Mouse (Mus musculus) intestine, embryonic 15.5 days (tissue): Measurements from ENCODE around the gene Cyp4f14. TPM values are rescaled to one million over a fixed set of nuclear protein-coding genes. Genes with fewer than 3 reads are reported as not detected.

ENCODE experiments used
- ATAC-seq: fragments of 200-750 bp; cut with Nextera tagmentation; 2 replicates; pipeline ENCODE4 v1.8.0; 2017; ENCODE audit warnings: moderate TSS enrichment, moderate library complexity
- H3K27ac ChIP-seq: fragments of 300-500 bp; sonication (generic); 2 replicates; pipeline ENCODE4 v1.5.1; 2015; ENCODE audit warnings: mild to moderate bottlenecking, inconsistent platforms
- H3K27me3 ChIP-seq: fragments of 300-500 bp; sonication (generic); replicated peaks from 2 replicates; pipeline ENCODE4 v1.6.1; 2015; ENCODE audit warnings: inconsistent platforms
- H3K36me3 ChIP-seq: fragments of 300-500 bp; sonication (generic); 2 replicates; pipeline ENCODE4 v1.6.1; 2015; ENCODE audit warnings: inconsistent platforms
- H3K4me1 ChIP-seq: fragments of 300-500 bp; sonication (generic); replicated peaks from 2 replicates; pipeline ENCODE4 v1.6.1; 2015; ENCODE audit warnings: inconsistent platforms
- H3K4me2 ChIP-seq: fragments of 300-500 bp; sonication (generic); replicated peaks from 2 replicates; pipeline ENCODE4 v1.6.1; 2015; ENCODE audit warnings: mild to moderate bottlenecking, inconsistent platforms
- H3K4me3 ChIP-seq: fragments of 300-500 bp; sonication (generic); replicated peaks from 2 replicates; pipeline ENCODE4 v1.5.1; 2015; ENCODE audit warnings: inconsistent platforms
- H3K9ac ChIP-seq: fragments of 300-500 bp; sonication (generic); 2 replicates; pipeline ENCODE4 v1.6.1; 2015; ENCODE audit warnings: inconsistent platforms
- H3K9me3 ChIP-seq: fragments of 300-500 bp; sonication (generic); 2 replicates; pipeline ENCODE4 v1.6.1; 2016; ENCODE audit warnings: inconsistent platforms
- whole genome bisulfite sequencing: fragments of 180-500 bp; shearing (Covaris S2); methylation state at CpG from one replicate; pipeline ENCODE4 v1.1.7; 2015; 5-methylcytosine and 5-hydroxymethylcytosine counted together
- polyA plus RNA-seq: library from polyadenylated mRNA; unstranded; fragments of >200 nt; fragmentation: Nextera tagmentation; extraction: Ambion mirVana; gene quantifications from 2 replicates; pipeline ENCODE4 v1.2.1, GENCODE M21; 2015

The Cyp4f14 gene
- 2.7 and 2.9 TPM in 2 replicates for polyA plus RNA-seq

- no peaks in the 10 kb centered on the region for H3K9me3 ChIP-seq
- H3K4me3 ChIP-seq: no peak within 1 kb of the TSS
- no peaks in the 10 kb centered on the region for H3K27me3 ChIP-seq
- ATAC-seq: no peak
- peaks cover 4% of the 10 kb centered on the region; the same call in 1 of the 2 replicates for H3K4me1 ChIP-seq
- peak within 1 kb of the TSS; percentile 42 for H3K27ac ChIP-seq
- H3K36me3 ChIP-seq: no peaks in the 10 kb centered on the region
- 65% methylated on average over 2 of the region's 2 CpGs for WGBS
- no peak within 1 kb of the TSS for H3K9ac ChIP-seq
- 0 out of 2 replicates have a peak within 1 kb of the TSS, but pooled peaks have one; percentile 5 for H3K4me2 ChIP-seq
Observed at GRCm38 (mm10) chr17:32917131-32917530, at the start of gene Cyp4f14. TSS of gene Cyp4f14 (minus strand) at chr17:32917342.

GRCm38 (mm10) chr17:32965623-32966290, 48.6 kb upstream of the Cyp4f14 start, which contains the start of gene Zfp472:
TSS of gene Zfp472 (plus strand) at chr17:32965814.
- H3K9me3 ChIP-seq: no peaks in the 10 kb centered on the region
- peak within 1 kb of the TSS; percentile 94 for H3K27ac ChIP-seq
- peaks cover 10% of the 10 kb centered on the region for H3K4me1 ChIP-seq
- no peaks in the 10 kb centered on the region for H3K36me3 ChIP-seq
- ATAC-seq: peak; percentile 99
- H3K4me2 ChIP-seq: peak within 1 kb of the TSS; percentile 77
- H3K9ac ChIP-seq: peak within 1 kb of the TSS; percentile 74
- WGBS: under 1% methylated on average over 33 of the region's 33 CpGs
- peak within 1 kb of the TSS; percentile 78 for H3K4me3 ChIP-seq
- no peaks in the 10 kb centered on the region for H3K27me3 ChIP-seq

- Histone ChIP-seq H3K4me3 (peak overlapping the region; percentile 78), H3K4me1 (peaks cover 10% of the 10 kb centered on the region), H3K27me3 (no peaks in the 10 kb centered on the region), H3K4me2 (peak overlapping the region; percentile 77), H3K9me3 (no peaks in the 10 kb centered on the region), H3K9ac (peak overlapping the region; percentile 51), H3K36me3 (no peaks in the 10 kb centered on the region), H3K27ac (peak overlapping the region; percentile 94)
- peak; percentile 63 for ATAC-seq
- WGBS: under 1% methylated on average over 14 of the region's 14 CpGs
Observed at GRCm38 (mm10) chr17:32965253-32965622, 48.1 kb upstream of the Cyp4f14 start.

GRCm38 (mm10) chr17:32951441-32951840, 34.3 kb upstream of the Cyp4f14 start:
- no peaks in the 10 kb centered on the region for H3K9me3 ChIP-seq
- ATAC-seq: peak; percentile 19; the same call in 1 of the 2 replicates
- H3K4me2 ChIP-seq: peak overlapping the region; percentile 12; the same call in 1 of the 2 replicates
- no peak overlapping the region for H3K4me3 ChIP-seq
- H3K4me1 ChIP-seq: peaks cover 12% of the 10 kb centered on the region
- no peak overlapping the region for H3K27ac ChIP-seq
- WGBS: 25% methylated on average over 16 of the region's 16 CpGs
- no peaks in the 10 kb centered on the region for H3K36me3 ChIP-seq
- no peak overlapping the region for H3K9ac ChIP-seq
- no peaks in the 10 kb centered on the region for H3K27me3 ChIP-seq

- H3K9ac ChIP-seq: no peak overlapping the region
- H3K27ac ChIP-seq: no peak overlapping the region
- no peak overlapping the region for H3K4me3 ChIP-seq
- no peak for ATAC-seq
- peaks cover 16% of the 10 kb centered on the region for H3K4me1 ChIP-seq
- no peaks in the 10 kb centered on the region for H3K36me3 ChIP-seq
- no peaks in the 10 kb centered on the region for H3K9me3 ChIP-seq
- 79% methylated on average over 11 of the region's 11 CpGs for WGBS
- H3K27me3 ChIP-seq: no peaks in the 10 kb centered on the region
- no peak overlapping the region for H3K4me2 ChIP-seq
Observed at GRCm38 (mm10) chr17:32951006-32951405, 33.9 kb upstream of the Cyp4f14 start.

GRCm38 (mm10) chr17:32950136-32950535, 33.0 kb upstream of the Cyp4f14 start:
- Histone ChIP-seq H3K27me3 (no peaks in the 10 kb centered on the region), H3K4me3 (no peak overlapping the region), H3K9me3 (no peaks in the 10 kb centered on the region), H3K9ac (no peak overlapping the region), H3K4me2 (no peak overlapping the region), H3K4me1 (peaks cover 16% of the 10 kb centered on the region), H3K36me3 (no peaks in the 10 kb centered on the region), H3K27ac (no peak overlapping the region)
- ATAC-seq: no peak
- WGBS: 85% methylated on average over 3 of the region's 3 CpGs

GRCm38 (mm10) chr17:32947215-32947914, 30.2 kb upstream of the Cyp4f14 start, which contains the start of gene Cyp4f13:
TSS of gene Cyp4f13 (minus strand) at chr17:32947402.
- peak; percentile 99 for ATAC-seq
- Histone ChIP-seq H3K9me3 (no peaks in the 10 kb centered on the region), H3K4me1 (peaks cover 16% of the 10 kb centered on the region)

GRCm38 (mm10) chr17:32946716-32947115, 29.6 kb upstream of the Cyp4f14 start:
- Histone ChIP-seq H3K27ac (peak overlapping the region; percentile 86), H3K27me3 (no peaks in the 10 kb centered on the region), H3K9me3 (no peaks in the 10 kb centered on the region), H3K9ac (peak overlapping the region; percentile 65), H3K4me3 (peak overlapping the region; percentile 61), H3K36me3 (no peaks in the 10 kb centered on the region), H3K4me1 (peaks cover 16% of the 10 kb centered on the region), H3K4me2 (peak overlapping the region; percentile 90)
- ATAC-seq: no peak
- 48% methylated on average over 9 of the region's 9 CpGs for WGBS

More at GRCm38 (mm10) chr17:32947215-32947914, 30.2 kb upstream of the Cyp4f14 start, which contains the start of gene Cyp4f13:
- WGBS: 8% methylated on average over 12 of the region's 12 CpGs
- peak within 1 kb of the TSS; percentile 90 for H3K4me2 ChIP-seq
- peak within 1 kb of the TSS; percentile 86 for H3K27ac ChIP-seq
- peak within 1 kb of the TSS; percentile 65 for H3K9ac ChIP-seq
- peak within 1 kb of the TSS; percentile 61 for H3K4me3 ChIP-seq
- H3K36me3 ChIP-seq: no peaks in the 10 kb centered on the region
- no peaks in the 10 kb centered on the region for H3K27me3 ChIP-seq

- H3K4me3 ChIP-seq: no peak overlapping the region
- no peak overlapping the region for H3K4me2 ChIP-seq
- no peak for ATAC-seq
- WGBS: 71% methylated on average over 3 of the region's 3 CpGs
- H3K27ac ChIP-seq: no peak overlapping the region
- no peak overlapping the region for H3K9ac ChIP-seq
- no peaks in the 10 kb centered on the region for H3K36me3 ChIP-seq
- H3K9me3 ChIP-seq: no peaks in the 10 kb centered on the region
- peaks cover 16% of the 10 kb centered on the region for H3K4me1 ChIP-seq
- H3K27me3 ChIP-seq: no peaks in the 10 kb centered on the region
Observed at GRCm38 (mm10) chr17:32944402-32945035, 27.4 kb upstream of the Cyp4f14 start.

- H3K4me3 ChIP-seq: no peak overlapping the region
- H3K9ac ChIP-seq: no peak overlapping the region
- H3K36me3 ChIP-seq: no peaks in the 10 kb centered on the region
- no peak overlapping the region for H3K4me2 ChIP-seq
- no peaks in the 10 kb centered on the region for H3K27me3 ChIP-seq
- H3K4me1 ChIP-seq: peaks cover 16% of the 10 kb centered on the region
- no peak for ATAC-seq
- no peak overlapping the region for H3K27ac ChIP-seq
- H3K9me3 ChIP-seq: no peaks in the 10 kb centered on the region
- 94% methylated on average over 3 of the region's 3 CpGs for WGBS
Observed at GRCm38 (mm10) chr17:32943661-32944060, 26.5 kb upstream of the Cyp4f14 start.

- Histone ChIP-seq H3K4me1 (no peaks in the 10 kb centered on the region), H3K4me2 (no peak overlapping the region), H3K4me3 (no peak overlapping the region), H3K36me3 (no peaks in the 10 kb centered on the region), H3K9ac (no peak overlapping the region), H3K27me3 (no peaks in the 10 kb centered on the region), H3K27ac (no peak overlapping the region), H3K9me3 (no peaks in the 10 kb centered on the region)
- WGBS: 85% methylated on average over 4 of the region's 4 CpGs
- no peak for ATAC-seq
Observed at GRCm38 (mm10) chr17:32939831-32940230, 22.7 kb upstream of the Cyp4f14 start.

GRCm38 (mm10) chr17:32927803-32928202, 10.7 kb upstream of the Cyp4f14 start:
- Histone ChIP-seq H3K9ac (no peak overlapping the region), H3K9me3 (no peaks in the 10 kb centered on the region), H3K4me3 (no peak overlapping the region), H3K36me3 (no peaks in the 10 kb centered on the region), H3K4me1 (peaks cover 6% of the 10 kb centered on the region; the same call in 1 of the 2 replicates), H3K27me3 (no peaks in the 10 kb centered on the region), H3K27ac (peak overlapping the region; percentile 54), H3K4me2 (no peak overlapping the region)
- 64% methylated on average over 5 of the region's 5 CpGs for WGBS
- peak; percentile 80 for ATAC-seq
